Mouse (Mus musculus): ENCODE results near the gene Cdkl4.

Cdkl4 gene

DNA sequence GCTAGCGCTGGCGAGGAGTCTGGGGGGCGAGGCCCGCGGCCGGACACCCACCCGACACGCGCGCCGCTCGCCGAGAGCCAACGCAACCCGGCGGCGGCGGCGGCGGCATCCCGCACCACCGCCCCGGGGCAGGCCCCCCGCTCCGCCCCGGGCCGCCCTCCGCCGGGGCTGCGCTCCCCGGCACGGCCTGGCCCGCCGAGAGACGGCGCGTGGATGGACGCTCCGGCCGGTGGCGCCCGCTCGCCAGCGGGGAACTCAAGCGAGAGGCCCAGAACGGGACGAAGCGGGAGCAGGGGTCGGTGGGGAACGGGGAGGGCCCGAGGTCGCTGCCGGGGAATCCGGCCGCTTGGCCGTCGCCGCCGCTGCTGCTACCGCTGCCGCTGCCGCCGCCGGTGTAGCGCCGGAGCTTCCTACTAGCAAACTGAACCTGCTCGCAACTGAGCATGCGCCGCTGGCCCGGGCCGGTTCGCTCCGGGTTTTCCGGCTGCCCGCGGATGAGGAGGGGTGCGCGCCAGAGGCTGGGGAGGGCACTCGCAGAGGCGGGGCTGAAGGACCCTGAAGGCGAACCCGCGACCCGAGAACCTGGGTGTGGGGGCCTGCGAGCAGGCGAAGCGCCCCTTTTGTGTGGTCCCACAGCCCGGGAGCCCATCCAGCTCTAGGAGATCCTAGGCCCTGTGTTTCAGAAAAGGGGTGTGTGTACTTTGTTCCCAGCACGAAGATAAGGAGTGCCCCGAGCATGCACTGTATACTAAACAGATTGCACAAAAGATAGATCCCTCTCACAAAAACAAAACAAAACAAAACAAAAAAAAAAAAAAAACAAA is 97.4 kb downstream of the Cdkl4 start, which contains the start of gene Sos1:
Sos1 (minus strand) TSS at position 423 of the 824 bp plus-strand sequence.
- peak; percentile 94 for DNase-seq (ENCODE audit: low read depth, low spot score)

DNA sequence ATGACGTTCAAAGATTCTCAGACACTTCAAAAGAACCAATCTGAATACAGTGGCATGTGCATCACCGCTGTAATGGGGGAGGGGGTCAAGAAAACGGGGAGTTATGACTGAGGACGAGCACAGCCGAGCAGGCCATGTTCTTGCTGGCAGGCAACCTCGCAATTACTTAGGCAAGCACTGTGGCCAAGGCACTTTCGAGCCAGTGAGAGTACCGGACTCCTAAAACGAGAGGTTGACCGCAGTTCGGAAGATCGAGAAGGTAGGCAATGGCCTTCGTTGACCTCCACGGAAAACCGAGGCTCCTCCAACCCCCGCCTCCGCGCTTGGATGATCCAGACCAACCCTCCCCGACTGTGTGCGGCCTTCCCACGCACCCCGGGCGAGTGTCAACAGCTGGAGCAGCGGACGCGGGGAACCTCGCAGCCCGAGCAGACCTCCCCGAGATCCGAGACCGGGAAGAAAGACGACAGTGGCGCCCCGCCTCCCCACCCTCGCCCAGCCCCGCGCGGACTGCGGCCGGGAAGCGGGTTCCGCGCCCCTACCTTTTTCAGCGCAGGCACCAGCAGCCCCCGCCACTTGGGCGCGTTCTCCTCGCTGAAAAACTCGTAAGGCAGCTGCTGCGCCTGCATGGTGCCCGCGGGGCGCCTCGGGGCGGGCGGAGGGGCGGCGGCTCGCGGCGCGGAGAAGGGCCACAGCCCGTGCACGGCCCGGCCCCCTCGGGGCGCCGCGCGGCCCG is 98.2 kb downstream of the Cdkl4 start:
- DNase-seq (ENCODE audit: low read depth, low spot score), result peak; percentile 38

DNA sequence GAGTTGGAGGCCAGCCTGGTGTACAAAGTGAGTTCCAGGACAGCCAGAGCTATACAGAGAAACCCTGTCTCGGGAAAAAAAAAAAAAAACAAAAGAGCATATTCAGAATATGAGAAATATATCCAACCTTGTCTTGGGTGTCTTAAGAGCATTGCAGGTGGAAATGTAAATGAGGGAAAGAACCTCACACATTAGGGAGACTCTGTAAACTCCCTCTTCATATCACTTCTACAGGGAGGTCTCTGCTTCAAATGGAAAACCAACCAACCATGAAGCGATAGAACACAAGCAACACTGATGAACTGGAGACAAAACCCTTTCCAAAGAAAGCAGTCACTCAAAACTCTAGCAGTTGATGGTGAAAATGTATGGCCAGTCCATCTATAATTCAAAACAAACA is 99.9 kb downstream of the Cdkl4 start:
- no peak for DNase-seq (ENCODE audit: low read depth, low spot score)

DNA sequence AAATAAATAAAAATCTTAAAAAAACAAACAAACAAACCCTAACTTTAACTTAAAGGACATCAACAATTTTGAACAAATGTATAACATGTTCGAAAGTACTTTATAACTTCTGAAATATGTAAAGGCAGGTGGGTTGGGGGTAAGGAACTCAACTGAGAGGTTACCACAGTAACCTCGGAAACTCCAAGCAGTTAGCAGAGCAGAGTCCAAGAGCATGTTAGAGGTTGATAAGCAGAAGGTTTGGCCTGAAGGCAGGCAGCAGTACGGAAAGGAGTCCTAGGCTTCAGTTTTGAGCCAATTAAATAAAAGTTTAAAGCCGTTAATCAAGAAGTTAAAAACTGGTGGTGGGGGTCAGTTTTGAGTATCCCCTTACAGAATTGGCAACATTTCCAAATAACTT is 101.1 kb downstream of the Cdkl4 start:
- no peak for DNase-seq (ENCODE audit: low read depth, low spot score)
